Mouse (Mus musculus) forebrain, embryonic 10.5 days (tissue): ENCODE measurements around the gene Gpr55. TPM values are rescaled to one million over a fixed set of nuclear protein-coding genes. Genes with fewer than 3 reads are reported as not detected.
A peak's percentile ranks its signal among the peaks of the same experiment; 100 is the strongest.

Experiments
- DNase-seq: peaks from one replicate; pipeline ENCODE4 v3.0.0-alpha.2; 2017; ENCODE audit warnings: low spot score; ENCODE audit errors: extremely low spot score
- H3K27ac ChIP-seq: fragments of 300-500 bp; sonication (generic); 2 replicates; pipeline ENCODE4 v1.5.1; 2016; ENCODE audit warnings: mild to moderate bottlenecking
- H3K27me3 ChIP-seq: fragments of 300-500 bp; sonication (generic); 2 replicates; pipeline ENCODE4 v1.6.1; 2016; ENCODE audit warnings: mild to moderate bottlenecking; ENCODE audit not compliant: poor library complexity, severe bottlenecking
- H3K36me3 ChIP-seq: fragments of 300-500 bp; sonication (generic); replicated peaks from 2 replicates; pipeline ENCODE4 v1.6.1; 2016; ENCODE audit warnings: mild to moderate bottlenecking, moderate library complexity
- H3K4me1 ChIP-seq: fragments of 300-500 bp; sonication (generic); 2 replicates; pipeline ENCODE4 v1.6.1; 2016
- H3K4me3 ChIP-seq: fragments of 300-500 bp; sonication (generic); 2 replicates; pipeline ENCODE4 v1.5.1; 2016; ENCODE audit warnings: mild to moderate bottlenecking, moderate library complexity
- H3K9me3 ChIP-seq: fragments of 300-500 bp; sonication (generic); 2 replicates; pipeline ENCODE4 v1.6.1; 2016; ENCODE audit warnings: mild to moderate bottlenecking, moderate library complexity
- WGBS: fragments of 180-500 bp; shearing (Covaris S2); methylation state at CpG from one replicate; pipeline ENCODE4 v1.1.7; 2016; 5-methylcytosine and 5-hydroxymethylcytosine counted together
- polyA plus RNA-seq: library from polyadenylated mRNA; unstranded; fragments of >200 nt; fragmentation: Nextera tagmentation; extraction: Ambion mirVana; gene quantifications from 2 replicates; pipeline ENCODE4 v1.2.1, GENCODE M21; 2016

Gene Gpr55
- polyA plus RNA-seq, 1 experiment from 2014 or later = not detected

DNA sequence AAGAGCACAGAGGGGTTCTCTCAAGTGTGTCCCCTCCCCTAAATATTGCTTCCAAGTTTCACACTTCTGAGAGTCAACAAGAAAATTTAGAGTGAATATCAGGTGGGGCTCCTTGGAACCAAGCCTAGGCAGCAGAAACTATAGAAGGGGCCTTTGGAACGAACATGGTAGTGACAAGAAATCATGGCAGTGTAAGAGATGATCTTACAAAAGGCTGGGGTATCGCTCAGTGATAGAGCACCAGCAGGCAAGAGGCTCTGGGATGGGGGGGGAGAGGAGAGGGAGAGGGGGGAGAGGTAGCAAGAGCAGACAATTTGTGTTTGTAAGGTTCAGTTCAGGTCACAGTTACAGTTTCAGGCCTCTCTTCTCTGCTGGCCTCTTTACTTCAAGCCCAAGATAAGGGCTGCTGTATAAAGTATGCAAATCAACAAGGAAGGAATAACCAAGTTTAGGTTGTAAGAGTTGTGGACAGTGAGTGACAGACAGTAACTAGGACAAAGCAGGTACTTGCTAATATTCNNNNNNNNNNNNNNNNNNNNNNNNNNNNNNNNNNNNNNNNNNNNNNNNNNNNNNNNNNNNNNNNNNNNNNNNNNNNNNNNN lies 11.6 kb downstream of the Gpr55 start:
- Histone ChIP-seq H3K4me3 (no peak overlapping the region), H3K27me3 (no peaks in the 10 kb centered on the region), H3K4me1 (no peaks in the 10 kb centered on the region), H3K9me3 (0 out of 2 replicates have a peak, but pooled peaks cover 3% of the 10 kb centered on the region), H3K27ac (no peak overlapping the region), H3K36me3 (no peaks in the 10 kb centered on the region)
- DNase-seq = no peak
- WGBS = 90% methylated on average over 2 of the region's 2 CpGs

DNA sequence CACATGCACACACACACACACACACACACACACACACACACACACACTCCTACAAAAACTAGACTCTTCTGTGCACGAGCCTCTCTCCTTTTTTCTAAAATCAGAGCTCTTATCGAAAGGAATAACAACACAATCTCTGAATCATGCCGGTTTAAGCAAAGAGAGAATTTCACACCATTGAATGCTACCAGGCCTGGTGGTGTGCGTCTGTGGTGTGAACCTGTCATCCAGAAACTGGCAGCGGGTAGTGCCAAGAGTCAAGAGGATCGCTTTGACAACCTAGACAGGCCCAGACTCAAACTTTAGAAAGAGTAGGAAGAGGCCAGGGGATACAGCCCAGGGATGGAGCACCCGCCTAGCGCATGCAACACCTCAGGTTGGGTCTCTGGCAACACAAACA lies 18.5 kb downstream of the Gpr55 start:
- Histone ChIP-seq H3K4me3 (no peak overlapping the region), H3K27me3 (no peaks in the 10 kb centered on the region), H3K9me3 (0 out of 2 replicates have a peak, but pooled peaks cover 3% of the 10 kb centered on the region), H3K4me1 (peaks cover 6% of the 10 kb centered on the region), H3K36me3 (no peaks in the 10 kb centered on the region), H3K27ac (no peak overlapping the region)
- 93% methylated on average over 8 of the region's 8 CpGs for WGBS
- DNase-seq = no peak

DNA sequence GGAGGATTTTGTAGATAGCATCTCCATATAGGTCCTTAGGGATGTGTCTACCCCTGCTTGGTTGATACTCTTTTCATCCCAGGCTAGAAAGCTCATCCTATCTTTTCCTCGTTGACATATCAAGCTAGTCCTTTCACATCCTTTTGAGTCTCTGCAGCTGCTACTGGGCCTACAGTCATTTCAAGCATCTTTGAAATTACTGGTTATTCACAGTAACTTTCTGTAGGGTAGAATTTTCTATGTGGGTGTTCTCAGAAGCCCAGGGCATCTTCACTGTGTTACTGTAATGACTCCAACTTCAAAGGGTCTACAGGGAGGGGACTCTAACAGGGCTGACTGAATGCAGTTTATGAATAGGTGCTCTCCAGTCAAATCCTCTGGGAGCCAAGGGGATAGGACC lies 23.5 kb downstream of the Gpr55 start:
- no peaks in the 10 kb centered on the region; the same call in 1 of the 2 replicates for H3K27me3 ChIP-seq
- no peak for DNase-seq
- 89% methylated on average over 1 of the region's 1 CpGs for WGBS
- 0 out of 2 replicates have a peak overlapping the region, but pooled peaks have one; percentile 58 for H3K27ac ChIP-seq
- H3K4me1 ChIP-seq = peaks cover 46% of the 10 kb centered on the region
- H3K36me3 ChIP-seq = no peaks in the 10 kb centered on the region
- no peaks in the 10 kb centered on the region for H3K9me3 ChIP-seq
- H3K4me3 ChIP-seq = no peak overlapping the region

DNA sequence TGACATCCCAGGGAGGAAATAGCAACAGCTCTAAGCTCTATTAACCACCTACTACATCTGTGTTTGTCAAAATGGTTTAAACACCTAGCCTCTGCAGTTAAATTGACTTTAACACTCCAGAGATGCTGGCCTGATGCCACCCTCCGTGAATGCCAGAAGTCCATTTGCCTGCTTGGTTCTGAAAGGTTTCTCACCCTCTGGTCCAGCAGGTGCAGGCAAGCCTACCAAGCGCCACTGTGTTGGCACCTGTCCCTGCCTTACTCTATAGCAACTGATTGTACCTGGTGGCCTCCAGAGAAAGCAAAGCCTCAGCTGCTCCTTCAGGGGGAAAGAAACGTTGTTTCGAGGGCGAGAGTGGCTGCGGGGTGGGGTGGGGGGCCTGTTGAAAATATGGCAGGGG lies 24.5 kb downstream of the Gpr55 start:
- 84% methylated on average over 6 of the region's 6 CpGs for WGBS
- no peak overlapping the region for H3K4me3 ChIP-seq
- peak overlapping the region; percentile 58; the same call in 1 of the 2 replicates for H3K27ac ChIP-seq

DNA sequence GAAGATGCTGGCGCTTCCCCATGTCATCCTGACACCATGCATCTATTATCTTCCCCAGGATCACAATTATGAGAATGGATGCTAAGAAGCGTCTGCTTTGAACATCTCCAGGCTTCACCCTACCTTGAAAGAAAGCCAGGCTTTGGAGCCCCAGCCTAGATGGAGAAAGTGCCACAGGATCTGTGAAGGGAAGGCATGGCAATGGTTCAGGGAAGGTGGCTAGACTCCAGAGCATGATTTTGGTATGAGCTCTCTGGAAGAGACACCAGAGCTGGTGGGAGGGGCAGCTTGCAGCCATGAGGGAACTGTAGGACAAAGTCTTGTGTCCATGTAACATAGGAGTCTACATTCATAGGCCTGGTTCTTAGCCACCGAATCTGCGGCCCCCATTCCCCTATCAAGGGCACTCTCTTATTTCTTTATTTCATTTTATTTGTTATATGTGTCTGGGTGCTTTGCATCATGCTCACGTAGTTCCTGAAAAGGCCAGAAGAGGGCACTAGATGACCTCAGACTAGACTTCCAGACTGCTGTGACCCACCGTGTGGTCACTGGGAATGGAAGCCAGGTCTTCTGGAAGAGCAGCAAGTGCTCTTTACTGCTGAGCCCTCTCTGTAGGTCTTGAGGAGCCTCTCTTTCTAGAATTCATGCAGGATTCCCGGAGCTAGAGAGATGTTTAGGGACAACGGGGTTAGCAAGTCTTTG lies 25.5 kb downstream of the Gpr55 start:
- Histone ChIP-seq H3K9me3 (no peaks in the 10 kb centered on the region), H3K36me3 (no peaks in the 10 kb centered on the region), H3K27ac (no peak overlapping the region), H3K27me3 (no peaks in the 10 kb centered on the region; the same call in 1 of the 2 replicates), H3K4me1 (peaks cover 50% of the 10 kb centered on the region), H3K4me3 (no peak overlapping the region)
- WGBS = 44% methylated on average over 8 of the region's 8 CpGs
- peak; percentile 41 for DNase-seq

More for the DNA sequence above, 24.5 kb downstream of the Gpr55 start:
- H3K9me3 ChIP-seq = no peaks in the 10 kb centered on the region
- no peak for DNase-seq
- no peaks in the 10 kb centered on the region; the same call in 1 of the 2 replicates for H3K27me3 ChIP-seq
- peaks cover 50% of the 10 kb centered on the region for H3K4me1 ChIP-seq
- no peaks in the 10 kb centered on the region for H3K36me3 ChIP-seq

DNA sequence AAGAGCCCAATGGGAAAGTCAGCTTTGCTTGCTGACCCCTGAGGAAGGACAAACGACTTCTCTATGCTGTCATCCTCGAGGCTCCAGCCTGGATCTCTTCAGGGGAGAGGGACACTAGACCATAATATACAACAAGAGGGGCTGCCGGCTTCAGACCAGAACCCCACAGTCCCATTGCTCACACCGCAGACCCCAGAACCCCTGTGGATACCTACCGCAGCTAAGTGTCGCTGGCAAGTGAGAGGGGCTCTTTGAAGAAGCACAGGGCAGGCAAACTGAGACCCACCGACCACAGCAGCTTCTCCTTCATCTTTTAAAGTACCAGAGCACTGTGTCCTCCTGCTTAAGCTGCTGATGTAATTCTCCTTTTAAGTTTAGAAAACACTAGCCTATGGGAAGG lies 26.2 kb downstream of the Gpr55 start:
- peak overlapping the region; percentile 76 for H3K27ac ChIP-seq
- H3K36me3 ChIP-seq = no peaks in the 10 kb centered on the region
- H3K9me3 ChIP-seq = no peaks in the 10 kb centered on the region
- WGBS = 20% methylated on average over 7 of the region's 7 CpGs
- peaks cover 45% of the 10 kb centered on the region for H3K4me1 ChIP-seq
- no peak for DNase-seq
- no peak overlapping the region for H3K4me3 ChIP-seq
- H3K27me3 ChIP-seq = no peaks in the 10 kb centered on the region; the same call in 1 of the 2 replicates

DNA sequence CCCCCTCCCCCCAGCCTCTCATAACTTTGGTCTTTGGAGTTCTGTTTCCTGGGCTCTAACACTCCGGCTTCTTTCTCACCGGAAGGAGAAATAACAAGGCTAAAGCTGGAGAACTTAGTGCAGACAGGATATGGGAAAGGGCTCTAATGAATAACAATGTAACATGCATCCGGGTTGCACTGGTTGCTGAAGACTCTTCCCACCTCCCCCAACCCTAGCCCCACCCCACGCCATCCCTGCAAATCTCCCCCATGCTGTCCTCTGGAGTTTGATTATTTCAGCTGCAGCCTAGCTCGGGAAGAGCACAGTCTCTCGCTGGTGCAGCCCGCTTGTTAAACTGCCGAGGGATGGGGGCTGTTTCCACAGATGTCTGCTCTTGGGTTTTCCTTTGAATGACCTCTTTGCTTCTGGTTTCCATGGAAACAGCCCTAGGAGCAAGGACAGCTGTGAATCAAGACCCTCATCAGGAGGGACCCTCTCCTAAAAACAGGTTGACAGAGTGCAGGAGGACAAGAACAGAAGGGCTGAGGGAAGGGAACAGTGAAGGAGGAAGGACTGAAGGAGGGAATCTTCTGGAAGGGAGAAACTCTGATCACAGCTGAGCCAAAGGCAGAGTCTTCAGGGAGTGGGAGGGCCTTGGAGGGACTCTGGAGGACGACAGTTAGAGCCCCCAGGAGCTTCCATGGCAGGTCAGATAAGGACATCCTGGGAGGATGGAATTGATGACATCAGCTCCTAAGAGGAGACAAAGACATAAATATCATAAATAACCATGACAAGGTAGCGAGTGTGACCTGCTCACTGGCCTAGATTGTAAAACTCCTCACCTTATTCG lies 27.0 kb downstream of the Gpr55 start:
- DNase-seq = peak; percentile 46
- Histone ChIP-seq H3K36me3 (no peaks in the 10 kb centered on the region), H3K9me3 (no peaks in the 10 kb centered on the region), H3K4me3 (peak overlapping the region; percentile 17), H3K4me1 (peaks cover 52% of the 10 kb centered on the region), H3K27ac (peak overlapping the region; percentile 76), H3K27me3 (no peaks in the 10 kb centered on the region; the same call in 1 of the 2 replicates)
- WGBS = 21% methylated on average over 11 of the region's 11 CpGs

DNA sequence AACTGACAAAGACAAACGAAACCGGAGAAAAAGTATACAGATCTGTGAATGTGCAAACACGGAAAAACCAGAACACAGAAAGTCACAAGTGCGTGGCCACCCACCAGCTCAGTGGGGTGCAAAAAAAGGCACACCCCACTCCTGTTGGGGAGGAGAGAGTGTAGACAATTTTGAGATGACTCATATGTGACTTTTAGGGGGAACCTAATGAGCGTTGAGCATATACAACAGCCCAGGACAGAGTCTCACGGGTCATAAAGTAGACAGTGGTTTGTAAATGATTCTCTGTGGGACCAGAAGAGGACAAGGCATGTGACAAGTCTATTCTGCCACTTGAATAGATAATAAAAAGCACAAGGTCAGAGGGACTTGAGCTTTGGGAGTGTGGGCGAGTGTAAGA lies 27.6 kb downstream of the Gpr55 start:
- DNase-seq = no peak
- no peaks in the 10 kb centered on the region for H3K36me3 ChIP-seq
- H3K9me3 ChIP-seq = no peaks in the 10 kb centered on the region
- peak overlapping the region; percentile 17; the same call in 1 of the 2 replicates for H3K4me3 ChIP-seq
- H3K27me3 ChIP-seq = no peaks in the 10 kb centered on the region; the same call in 1 of the 2 replicates
- H3K4me1 ChIP-seq = peaks cover 59% of the 10 kb centered on the region
- WGBS = 51% methylated on average over 7 of the region's 7 CpGs
- peak overlapping the region; percentile 76 for H3K27ac ChIP-seq

DNA sequence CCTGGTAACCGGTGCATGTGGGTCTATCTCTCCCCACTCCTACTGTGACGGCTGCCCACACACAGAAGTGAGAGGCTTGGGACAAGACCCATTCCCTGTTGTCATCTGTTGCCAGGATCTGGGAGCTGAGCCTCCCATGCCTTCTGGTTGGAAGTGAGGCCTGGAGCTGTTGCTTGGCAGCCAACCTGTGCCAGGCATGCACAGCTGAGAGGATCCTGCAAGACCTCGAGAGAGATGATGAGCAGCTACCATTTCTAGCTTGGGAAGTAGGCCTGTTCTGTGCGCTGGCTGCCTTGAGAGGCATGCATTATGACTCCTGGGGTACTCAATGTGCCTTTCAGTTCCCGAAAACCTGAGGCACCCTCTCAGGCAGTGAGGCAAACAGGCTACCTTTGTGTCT lies 29.6 kb downstream of the Gpr55 start:
- DNase-seq = no peak
- WGBS = 87% methylated on average over 5 of the region's 5 CpGs
- Histone ChIP-seq H3K4me1 (peaks cover 57% of the 10 kb centered on the region), H3K36me3 (no peaks in the 10 kb centered on the region), H3K27me3 (no peaks in the 10 kb centered on the region), H3K9me3 (no peaks in the 10 kb centered on the region), H3K4me3 (no peak overlapping the region), H3K27ac (no peak overlapping the region)

DNA sequence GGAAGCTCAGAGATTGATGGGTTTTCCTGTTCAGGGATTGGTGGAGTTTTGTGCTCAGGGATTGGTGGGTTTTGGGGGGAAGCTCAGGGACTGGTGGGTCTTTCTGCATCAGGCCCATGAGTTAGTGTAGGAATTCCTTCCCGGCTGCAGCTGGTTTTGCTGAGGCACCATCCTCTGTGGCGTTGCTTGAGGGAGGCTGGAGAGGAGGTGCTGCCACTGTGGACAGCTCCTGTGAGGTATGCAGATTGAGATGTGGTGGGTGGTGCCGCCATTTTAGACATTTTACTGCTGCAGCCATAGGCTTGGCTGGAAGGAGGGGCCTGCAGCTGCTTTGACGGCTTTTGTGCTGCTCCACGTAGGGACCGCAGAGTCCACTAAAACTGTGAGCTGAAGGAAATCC lies 31.4 kb downstream of the Gpr55 start:
- WGBS = 84% methylated on average over 6 of the region's 6 CpGs
- Histone ChIP-seq H3K4me3 (no peak overlapping the region), H3K4me1 (peaks cover 47% of the 10 kb centered on the region), H3K9me3 (no peaks in the 10 kb centered on the region), H3K27ac (peak overlapping the region; percentile 75; the same call in 1 of the 2 replicates), H3K36me3 (no peaks in the 10 kb centered on the region), H3K27me3 (no peaks in the 10 kb centered on the region)
- DNase-seq = no peak

DNA sequence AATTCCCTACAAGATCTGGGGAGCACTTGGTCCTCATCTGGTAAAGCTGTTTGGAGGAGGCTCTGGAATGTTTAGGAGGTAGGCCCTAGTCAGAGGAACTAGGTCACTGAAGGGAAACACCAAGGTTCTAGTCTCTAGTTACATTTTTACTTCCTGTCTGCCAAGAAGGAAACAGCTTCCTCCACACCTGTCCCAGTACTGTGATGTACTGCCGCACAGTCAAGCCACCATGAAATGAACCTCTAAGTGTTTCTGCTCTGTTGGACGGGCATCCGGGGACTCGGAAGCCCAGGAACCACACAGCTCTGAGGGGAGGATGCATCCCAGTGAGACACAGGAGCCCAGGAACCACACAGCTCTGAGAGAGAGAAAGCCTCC lies 32.1 kb downstream of the Gpr55 start:
- Histone ChIP-seq H3K27ac (peak overlapping the region; percentile 75), H3K9me3 (no peaks in the 10 kb centered on the region), H3K27me3 (no peaks in the 10 kb centered on the region), H3K4me3 (no peak overlapping the region), H3K4me1 (peaks cover 39% of the 10 kb centered on the region), H3K36me3 (no peaks in the 10 kb centered on the region)
- WGBS = 80% methylated on average over 4 of the region's 4 CpGs
- DNase-seq = no peak

DNA sequence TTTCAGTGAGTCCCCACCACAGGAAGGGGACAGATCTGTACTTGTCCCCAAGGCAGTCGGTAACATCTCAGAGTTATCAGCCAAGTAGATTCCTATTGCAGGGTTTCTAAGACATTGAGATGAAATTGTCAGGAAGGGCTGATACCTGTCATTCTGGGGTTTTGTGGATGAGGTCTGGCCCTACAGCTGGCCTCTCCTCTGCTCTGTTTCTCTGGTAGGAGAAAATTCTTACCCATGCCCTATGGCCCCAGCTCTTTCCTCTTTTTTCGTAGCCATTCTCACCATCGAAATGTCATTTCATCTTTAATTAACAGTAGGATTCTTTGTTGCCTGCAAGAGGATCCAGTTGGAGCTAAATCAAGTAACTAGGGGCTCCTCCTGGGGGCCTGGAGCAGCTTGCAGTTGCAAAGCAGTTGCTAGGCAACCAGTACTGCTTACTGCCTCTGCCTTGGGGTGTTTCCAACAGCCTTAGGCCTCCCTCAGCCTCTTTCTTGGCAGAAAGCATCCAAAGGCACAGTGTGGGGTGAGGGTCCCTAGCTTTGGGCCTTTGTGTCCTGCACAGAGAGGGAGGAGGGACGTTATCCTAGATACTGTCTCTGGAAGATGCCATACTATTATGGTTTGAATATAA lies 32.6 kb downstream of the Gpr55 start, which contains the start of gene 4933407L21Rik:
Gene 4933407L21Rik, plus strand, starts transcription at position 427 of the 631 bp plus-strand sequence.
- WGBS = 48% methylated on average over 4 of the region's 4 CpGs
- Histone ChIP-seq H3K36me3 (no peaks in the 10 kb centered on the region), H3K27ac (peak within 1 kb of the TSS; percentile 75), H3K27me3 (no peaks in the 10 kb centered on the region), H3K4me1 (peaks cover 34% of the 10 kb centered on the region), H3K4me3 (no peak within 1 kb of the TSS), H3K9me3 (no peaks in the 10 kb centered on the region)
- DNase-seq = no peak
